Mouse (Mus musculus) cortical plate, adult 2 months (tissue): ENCODE results near the gene 9930022D16Rik.

Experiments
- CTCF ChIP-seq: fragments of 200-500 bp; IDR thresholded peaks from 2 replicates; pipeline ENCODE4 v1.5.1; 2011; ENCODE audit warnings: mild to moderate bottlenecking, control low read depth, low read length; ENCODE audit not compliant: insufficient read depth; ENCODE audit errors: extremely low read depth
- POLR2A ChIP-seq: fragments of 200-500 bp; IDR thresholded peaks from 2 replicates; pipeline ENCODE4 v1.6.1; 2011; ENCODE audit warnings: mild to moderate bottlenecking, low read length, control low read depth; ENCODE audit not compliant: insufficient read depth; ENCODE audit errors: extremely low read depth

- TF ChIP-seq CTCF (no peak), POLR2A (no peak)
Observed at GRCm38 (mm10) chr11:109440641-109441040, 26.9 kb downstream of the 9930022D16Rik start.
